Mouse (Mus musculus): ENCODE measurements around the gene Cfap73.

- TF ChIP-seq EP300 (IDR thresholded peaks at IDR 0.05; ENCODE audit: low read depth) (no peak), CTCF (IDR thresholded peaks at IDR 0.05; ENCODE audit: low read depth) (no peak)
Observed at GRCm38 (mm10) chr5:120587940-120588568, 46.0 kb downstream of the Cfap73 start.
